Mouse (Mus musculus): ENCODE measurements at regions not wholly inside any gene's neighbourhood (a gene's known extent, or its start where the extent isn't known, plus 50 kb on each side); places are given as distances from the start of the nearest gene placed in this dataset.

DNA sequence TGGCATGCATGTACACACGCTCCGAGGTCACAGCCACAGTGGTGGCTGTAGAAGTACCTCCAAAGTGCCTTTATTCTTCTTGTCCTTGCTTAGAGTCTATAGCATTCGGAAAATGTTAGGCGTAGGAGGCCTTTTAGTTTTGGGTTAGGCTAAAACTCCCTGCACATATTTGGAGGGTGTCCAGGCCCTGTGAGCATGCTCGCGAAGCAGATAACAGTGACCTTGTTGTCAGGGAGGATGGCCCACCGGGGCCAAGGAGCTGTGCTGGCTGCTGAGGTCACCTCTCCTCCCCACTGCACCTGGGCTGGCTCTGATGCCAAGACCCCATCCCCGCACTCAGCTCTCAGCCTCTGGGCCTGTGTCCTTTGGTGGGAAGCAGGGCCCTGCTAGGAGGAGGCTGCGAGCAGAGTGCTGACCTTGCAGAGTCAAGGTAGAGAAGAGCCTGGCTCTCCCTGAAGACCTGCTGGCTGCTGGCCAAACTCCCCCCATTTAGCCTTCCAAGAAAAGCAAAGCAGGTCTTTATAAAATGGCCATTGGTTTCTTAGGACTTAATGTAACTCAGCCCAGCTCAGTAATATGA, 186.9 kb downstream of the Tdh start:
- H3K4me3 ChIP-seq (replicated peaks; ENCODE audit: low read length), result no peak overlapping the region
- H3K36me3 ChIP-seq (ENCODE audit: control insufficient read depth, insufficient read depth, low read length), result no peaks in the 10 kb centered on the region
- H3K27me3 ChIP-seq (ENCODE audit: control insufficient read depth, insufficient read depth, low read length), result no peaks in the 10 kb centered on the region
- H3K9me3 ChIP-seq (ENCODE audit: control insufficient read depth, low read length), result no peaks in the 10 kb centered on the region
- no peak overlapping the region for H3K9ac ChIP-seq (ENCODE audit: low read depth, low read length, severe bottlenecking)
- 0 out of 2 replicates have a peak overlapping the region, but pooled peaks have one; percentile 13 for H3K27ac ChIP-seq (replicated peaks; ENCODE audit: low read depth, low read length)
- ATAC-seq (ENCODE audit: low FRiP score, low read depth) (0 out of 2 replicates have a peak, but pooled peaks have one; percentile 53), DNase-seq (ENCODE audit: low spot score) (peak; percentile 33)
- H3K4me2 ChIP-seq (replicated peaks; ENCODE audit: low read depth, low read length, severe bottlenecking), result no peak overlapping the region
- no peak for TF ChIP-seq POLR2A (IDR thresholded peaks at IDR 0.05; ENCODE audit: borderline replicate concordance, extremely low read depth, insufficient read depth, insufficient read length)
- peaks cover 14% of the 10 kb centered on the region for H3K4me1 ChIP-seq (ENCODE audit: control insufficient read depth, insufficient read depth, low read length)
- 74% methylated on average over 9 of the region's 9 CpGs for WGBS
